Mouse (Mus musculus): ENCODE measurements around the gene Mta2.
"Not testable (repeated sequence)": the region's sequence is repeated elsewhere in the genome, so short reads cannot be mapped to it uniquely, and the experiment has no call there.

Gene Mta2

DNA sequence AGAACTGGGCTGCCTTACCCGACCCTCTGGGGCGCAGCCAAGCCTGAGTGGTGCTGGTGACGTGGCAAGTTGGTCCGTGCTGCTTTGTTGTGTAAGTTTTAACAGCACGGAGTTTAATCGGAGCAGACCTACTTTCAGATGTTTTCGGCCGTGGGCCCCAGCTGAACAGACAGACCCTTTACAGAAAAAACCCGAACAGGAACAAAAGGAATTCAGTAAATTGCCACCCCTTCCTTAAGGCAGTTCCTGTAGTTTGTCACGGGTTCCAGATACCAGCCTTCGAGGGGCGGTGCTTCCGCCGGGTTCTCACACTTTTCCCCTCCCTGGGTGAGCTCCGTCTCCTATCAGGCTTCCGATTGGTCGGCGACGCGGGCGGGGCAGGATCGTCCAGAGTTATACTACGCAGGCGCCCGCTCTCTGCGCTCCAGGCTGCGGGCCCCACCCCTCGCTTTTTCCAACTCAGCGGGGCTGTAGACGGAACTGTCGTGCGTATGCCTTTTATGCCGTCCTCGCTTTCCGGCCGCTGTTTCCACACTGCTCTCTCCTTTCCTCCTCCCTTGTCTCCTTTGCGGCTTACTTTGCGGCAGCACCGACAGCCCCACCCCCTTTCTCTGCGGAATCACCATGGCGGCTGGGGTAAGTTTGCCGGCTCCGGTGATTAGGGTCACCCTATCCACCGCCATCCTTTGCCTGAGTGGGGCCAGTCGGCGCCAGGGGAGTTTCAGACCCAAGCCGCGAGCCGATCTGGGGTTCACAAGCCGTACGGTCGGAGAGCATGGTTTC lies 25.1 kb downstream of the Mta2 start, which contains the start of gene Eef1g:
Eef1g (plus strand) TSS at position 452 of the 783 bp plus-strand sequence.
- DNase-seq (ENCODE audit: low read depth, low spot score) = peak; percentile 99

- no peak for DNase-seq (ENCODE audit: low read depth, low spot score)
Observed at GRCm38 (mm10) chr19:8967373-8967743, 25.7 kb downstream of the Mta2 start.

DNA sequence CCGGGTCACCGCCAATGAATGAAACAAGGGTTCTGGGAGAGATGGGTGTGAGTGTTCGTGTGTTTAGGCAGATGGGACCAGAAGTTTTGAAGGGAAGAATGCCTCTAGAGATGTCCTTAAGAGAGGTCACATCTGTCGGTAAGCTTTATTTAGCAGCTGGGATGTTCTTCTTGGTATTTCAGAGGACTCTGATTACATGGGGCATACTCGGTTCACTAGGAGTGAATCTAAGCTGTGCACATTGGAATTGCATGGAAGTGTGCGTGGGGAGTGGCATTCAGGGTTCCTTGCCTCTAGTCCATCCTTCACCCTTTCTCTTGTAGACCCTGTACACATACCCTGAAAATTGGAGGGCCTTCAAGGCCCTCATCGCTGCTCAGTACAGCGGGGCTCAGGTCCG lies 26.2 kb downstream of the Mta2 start:
- DNase-seq (ENCODE audit: low read depth, low spot score) = no peak

DNA sequence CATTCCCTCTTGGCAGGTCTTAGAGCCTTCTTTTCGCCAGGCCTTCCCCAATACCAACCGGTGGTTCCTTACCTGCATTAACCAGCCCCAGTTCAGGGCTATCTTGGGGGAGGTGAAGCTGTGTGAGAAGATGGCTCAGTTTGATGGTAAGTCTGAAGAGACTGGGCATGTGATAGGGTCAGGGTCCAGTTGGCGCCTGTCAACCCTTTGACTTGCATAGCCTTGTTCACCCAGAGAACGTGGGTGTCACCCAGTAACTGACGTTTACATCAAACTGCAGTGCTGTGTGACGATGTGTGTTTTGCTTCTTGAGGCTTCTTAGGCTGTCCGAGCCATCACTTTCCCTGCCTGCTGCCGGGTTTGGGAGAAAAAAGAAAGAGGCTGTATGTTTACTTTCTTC lies 30.8 kb downstream of the Mta2 start:
- not testable (repeated sequence) for DNase-seq (ENCODE audit: low read depth, low spot score)

DNA sequence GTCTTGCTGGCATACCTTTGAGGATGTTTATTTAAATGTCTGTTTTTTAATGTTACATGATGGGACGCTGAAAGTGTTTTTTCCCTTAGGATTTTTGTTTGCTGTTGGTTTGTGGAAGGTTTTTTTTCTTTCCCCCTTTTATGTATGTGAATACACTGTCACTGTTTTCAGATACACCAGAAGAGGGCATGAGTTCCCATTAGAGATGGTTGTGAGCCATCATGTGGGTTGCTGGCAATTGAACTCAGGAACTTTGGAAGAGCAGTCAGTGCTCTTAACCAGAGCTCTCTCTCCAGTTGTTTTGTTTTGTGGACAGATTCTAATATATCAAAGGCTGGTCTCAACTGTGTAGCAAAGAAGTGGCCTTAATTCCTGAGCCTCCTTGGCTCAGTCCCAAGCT lies 33.0 kb downstream of the Mta2 start:
- no peak for DNase-seq (ENCODE audit: low read depth, low spot score)

DNA sequence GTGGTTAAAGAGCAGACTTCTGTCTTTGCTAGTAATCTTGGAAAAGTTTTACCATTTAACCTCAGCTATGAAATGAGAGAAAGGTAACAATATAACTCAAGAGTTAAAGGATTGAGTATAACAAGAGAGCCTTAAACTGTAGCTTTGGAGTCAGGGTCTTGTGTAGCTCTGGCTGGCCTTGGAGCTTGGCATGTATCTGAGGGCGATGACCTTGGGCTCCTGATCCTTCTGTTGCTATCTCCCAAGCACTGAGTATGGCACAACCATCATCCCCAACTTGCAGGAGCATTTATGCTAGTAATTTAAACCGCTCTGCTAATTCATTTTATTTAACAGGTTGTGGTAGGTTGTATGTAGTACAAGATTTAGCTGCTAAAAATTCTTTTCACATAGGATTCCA lies 33.8 kb downstream of the Mta2 start:
- no peak for DNase-seq (ENCODE audit: low read depth, low spot score)

- peak; percentile 88 for DNase-seq (ENCODE audit: low read depth, low spot score)
Observed at GRCm38 (mm10) chr19:8976535-8976934, 34.9 kb downstream of the Mta2 start.

DNA sequence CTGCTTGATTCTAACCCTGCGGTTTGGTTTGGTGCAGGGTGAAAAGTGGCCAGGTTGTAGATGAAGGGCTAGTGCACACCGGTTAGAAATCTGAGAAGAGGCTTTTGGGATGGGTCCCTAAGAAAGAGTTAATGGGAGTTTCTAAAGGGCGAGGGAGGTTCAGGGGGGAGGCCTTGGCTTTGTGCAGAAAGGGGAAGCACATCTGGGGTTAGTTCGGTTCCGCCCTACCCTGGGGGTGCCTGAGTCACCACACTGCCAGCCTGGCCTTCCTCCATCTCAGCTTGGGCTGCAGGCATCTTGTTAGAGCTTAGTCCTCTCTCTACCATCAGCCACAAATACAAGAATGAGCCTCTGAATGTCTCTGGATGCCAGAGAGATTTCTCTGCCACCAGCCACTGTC lies 39.1 kb downstream of the Mta2 start:
- DNase-seq (ENCODE audit: low read depth, low spot score) = peak; percentile 46

DNA sequence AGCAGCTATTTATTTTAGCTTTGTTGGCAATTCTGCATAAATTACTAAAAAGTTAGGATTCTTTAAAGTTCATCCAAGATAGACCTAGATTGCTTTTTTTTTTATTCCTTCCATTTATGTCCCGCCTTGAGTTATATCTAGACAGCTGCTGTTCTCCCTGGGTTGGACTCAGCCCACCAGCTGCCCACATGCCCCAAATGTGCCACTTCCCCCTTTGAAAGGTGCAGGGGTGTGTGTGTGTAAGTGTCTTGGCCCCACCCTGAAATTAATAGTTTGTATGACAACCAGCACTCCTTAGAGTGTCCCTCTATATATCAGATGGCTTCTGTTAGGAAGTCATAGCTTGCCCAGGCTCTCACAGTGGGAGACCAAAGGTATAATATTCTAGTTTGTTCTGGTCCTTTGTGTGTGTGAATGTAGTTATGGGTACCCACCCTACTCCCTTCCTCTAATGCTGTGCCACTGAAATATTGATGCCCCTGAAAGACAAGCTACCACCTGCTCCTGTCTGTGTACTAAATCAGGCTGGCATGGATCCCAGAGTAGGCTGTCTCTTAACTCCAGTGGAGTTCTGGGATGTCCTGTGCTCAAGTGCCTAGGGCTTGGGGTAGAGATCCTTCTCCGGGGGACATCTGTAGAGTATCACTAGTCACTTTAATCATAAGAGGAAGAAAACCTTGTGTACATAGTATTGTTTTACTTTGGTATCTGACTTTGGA lies 39.9 kb downstream of the Mta2 start:
- DNase-seq (ENCODE audit: low read depth, low spot score) = no peak

DNA sequence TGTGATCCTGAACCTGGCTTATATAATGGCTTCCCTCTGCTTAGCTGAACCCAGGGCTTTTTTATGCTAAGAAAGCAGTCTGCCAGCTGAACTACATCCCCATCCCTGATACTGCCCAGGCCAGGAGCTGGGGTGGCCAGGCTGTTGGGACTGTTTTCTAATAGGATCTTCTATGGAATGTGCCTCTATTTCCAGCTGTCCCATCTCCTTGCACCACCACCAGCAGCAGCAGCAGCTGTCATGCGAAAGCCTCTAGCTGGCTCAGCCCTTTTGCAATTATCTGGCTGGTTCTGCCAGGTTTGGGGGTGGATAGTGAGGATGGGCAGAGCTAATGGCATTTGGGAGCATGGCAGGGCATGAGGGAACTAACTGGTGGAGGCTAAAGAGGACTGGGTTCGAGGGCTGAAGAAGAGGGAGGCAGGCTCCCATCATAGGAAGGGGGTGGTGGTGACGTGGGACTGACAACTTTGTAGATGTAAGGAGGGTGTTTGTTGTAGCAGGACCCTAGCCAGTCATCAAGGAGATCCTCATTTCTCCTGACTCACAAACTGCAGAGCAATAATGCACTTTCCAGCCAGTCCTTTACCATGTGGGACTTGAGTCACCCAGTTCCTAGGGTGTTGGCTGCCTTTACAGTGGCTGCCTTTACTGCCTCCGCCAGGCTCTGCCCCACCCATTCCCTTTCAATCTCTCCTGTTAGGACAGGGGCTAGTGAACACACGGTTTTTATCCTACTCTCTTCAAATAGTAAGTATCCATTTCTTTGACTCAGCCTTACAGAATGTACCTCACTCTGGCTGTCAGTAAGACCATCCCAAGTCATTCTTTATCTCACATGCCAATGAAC lies 40.9 kb downstream of the Mta2 start:
- peak; percentile 7 for DNase-seq (ENCODE audit: low read depth, low spot score)

DNA sequence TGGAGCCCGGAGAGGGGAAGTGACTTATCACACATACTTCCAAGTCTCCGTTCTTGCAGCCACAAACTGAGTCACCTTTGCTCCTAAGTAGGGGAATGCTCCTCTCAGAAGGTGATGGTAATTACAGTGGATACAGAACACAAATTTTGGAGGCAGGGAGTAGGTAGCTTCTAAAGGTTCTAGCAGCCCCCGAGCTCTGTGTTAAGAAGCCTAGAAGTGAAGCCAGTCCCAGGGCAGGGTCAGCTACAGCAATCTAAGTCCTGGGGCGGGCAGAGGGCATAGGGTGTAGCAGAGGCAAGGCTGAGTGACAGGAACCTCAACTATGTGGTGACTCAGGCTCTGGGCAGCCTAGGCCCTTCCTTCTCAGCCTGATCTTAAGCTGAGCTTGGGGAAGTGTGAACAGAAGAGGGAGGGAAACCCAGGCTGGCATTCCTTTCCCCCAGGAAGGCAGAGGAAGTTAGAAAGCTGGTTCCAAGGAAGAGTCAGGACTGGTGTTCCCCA lies 41.5 kb downstream of the Mta2 start:
- DNase-seq (ENCODE audit: low read depth, low spot score) = peak; percentile 35

- peak; percentile 97 for DNase-seq (ENCODE audit: low read depth, low spot score)
Observed at GRCm38 (mm10) chr19:8984255-8984868, 42.7 kb downstream of the Mta2 start.

- no peak for DNase-seq (ENCODE audit: low read depth, low spot score)
Observed at GRCm38 (mm10) chr19:8985891-8986290, 44.2 kb downstream of the Mta2 start.

DNA sequence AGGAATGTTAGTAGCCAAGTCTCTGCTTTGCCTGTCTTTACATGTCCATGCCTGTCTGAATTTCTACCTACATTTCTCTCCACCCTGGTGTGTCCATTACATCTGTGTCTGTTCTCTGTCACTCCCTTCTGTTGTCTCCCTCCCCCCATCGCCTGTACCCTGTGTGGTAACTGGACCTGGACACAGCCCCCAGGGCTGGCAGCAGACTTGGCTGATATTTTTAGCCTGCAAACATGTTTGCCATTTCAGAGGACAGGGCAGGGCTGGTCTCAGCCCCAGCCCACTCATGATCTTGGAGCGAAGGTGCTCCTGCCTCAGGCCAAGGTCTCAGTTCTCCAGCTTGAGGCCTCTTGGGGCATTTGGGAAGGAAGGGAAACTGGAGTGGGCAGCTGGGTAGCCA lies 46.1 kb downstream of the Mta2 start:
- no peak for DNase-seq (ENCODE audit: low read depth, low spot score)

DNA sequence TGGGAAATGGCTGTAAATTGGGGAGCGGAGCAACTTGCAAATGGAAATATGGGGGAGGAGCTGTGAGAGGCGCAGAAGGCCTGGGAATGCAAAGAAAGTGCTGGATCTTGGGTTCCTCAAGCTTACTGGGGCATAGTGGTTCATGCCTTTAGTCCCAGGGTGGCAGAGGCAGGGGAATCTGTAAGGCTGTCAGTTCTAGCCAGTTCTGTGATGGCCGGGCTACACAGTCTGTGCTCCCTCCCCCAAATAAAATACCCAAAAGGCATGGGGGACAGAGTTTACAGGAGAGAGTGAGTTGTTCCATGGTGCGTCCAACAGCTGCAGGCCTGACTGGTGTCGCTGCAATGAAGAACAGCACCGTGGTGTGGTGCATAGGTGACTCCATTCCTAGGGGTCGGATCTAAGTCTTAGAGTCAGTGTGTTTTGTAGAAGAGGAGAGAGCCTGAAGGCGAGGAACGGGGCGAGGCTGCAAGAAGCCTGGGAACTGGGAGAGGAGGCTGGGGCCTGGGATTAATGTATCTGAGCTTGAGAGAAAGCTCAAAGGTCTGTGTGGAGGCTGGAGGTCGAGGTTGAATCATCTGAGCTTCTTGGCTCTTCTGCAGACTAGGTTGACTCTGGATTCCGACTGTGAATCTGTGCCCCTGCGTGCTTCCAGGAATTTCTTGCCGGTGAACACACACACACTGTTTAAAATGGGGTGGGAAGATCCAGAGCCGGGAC lies 46.8 kb downstream of the Mta2 start:
- DNase-seq (ENCODE audit: low read depth, low spot score) = no peak

GRCm38 (mm10) chr19:8989066-8989566 lies 47.4 kb downstream of the Mta2 start, which contains the start of gene Ahnak:
Gene Ahnak (plus strand): TSS chr19:8989284.
- peak; percentile 76 for DNase-seq (ENCODE audit: low read depth, low spot score)

- peak; percentile 79 for DNase-seq (ENCODE audit: low read depth, low spot score)
Observed at GRCm38 (mm10) chr19:8989567-8990431, 48.1 kb downstream of the Mta2 start.

- DNase-seq (ENCODE audit: low read depth, low spot score) = peak; percentile 71
Observed at GRCm38 (mm10) chr19:8990432-8991102, 48.9 kb downstream of the Mta2 start.

Data from CD4-positive, CD25-positive, alpha-beta regulatory T cell, adult 2 months (primary cell).